Mouse (Mus musculus): ENCODE measurements around the gene Rer1. TPM values are rescaled to one million over a fixed set of nuclear protein-coding genes. Genes with fewer than 3 reads are reported as not detected.
"Not testable (repeated sequence)": the region's sequence is repeated elsewhere in the genome, so short reads cannot be mapped to it uniquely, and the experiment has no call there.

Rer1 gene
- polyA plus RNA-seq, 1 experiment from 2014 or later, result 184 TPM

GRCm38 (mm10) chr4:155116607-155117006, 30.4 kb upstream of the Rer1 start:
- no peak for DNase-seq (ENCODE audit: low spot score)

GRCm38 (mm10) chr4:155113766-155114410, 27.7 kb upstream of the Rer1 start:
- no peak for DNase-seq (ENCODE audit: low spot score)

GRCm38 (mm10) chr4:155109471-155109870, 23.3 kb upstream of the Rer1 start:
- no peak for DNase-seq (ENCODE audit: low spot score)

- DNase-seq (ENCODE audit: low spot score), result no peak
These were observed 21.7 kb upstream of the Rer1 start for GRCm38 (mm10) chr4:155107886-155108285.

- DNase-seq (ENCODE audit: low spot score), result no peak
These were observed 12.4 kb upstream of the Rer1 start for GRCm38 (mm10) chr4:155098572-155098971.

- DNase-seq (ENCODE audit: low spot score), result no peak
These were observed 11.3 kb upstream of the Rer1 start for GRCm38 (mm10) chr4:155097452-155097851.

- DNase-seq (ENCODE audit: low spot score), result no peak
These were observed 9.8 kb upstream of the Rer1 start for GRCm38 (mm10) chr4:155095967-155096366.

GRCm38 (mm10) chr4:155095238-155095900, 9.2 kb upstream of the Rer1 start:
- DNase-seq (ENCODE audit: low spot score), result peak; percentile 88

GRCm38 (mm10) chr4:155094565-155094964, 8.4 kb upstream of the Rer1 start:
- DNase-seq (ENCODE audit: low spot score), result peak; percentile 60

- no peak for DNase-seq (ENCODE audit: low spot score)
These were observed 7.4 kb upstream of the Rer1 start for GRCm38 (mm10) chr4:155093431-155094149.

GRCm38 (mm10) chr4:155092718-155093430, 6.7 kb upstream of the Rer1 start:
- DNase-seq (ENCODE audit: low spot score), result no peak

GRCm38 (mm10) chr4:155090688-155091449, 4.7 kb upstream of the Rer1 start:
- no peak for DNase-seq (ENCODE audit: low spot score)

- no peak for DNase-seq (ENCODE audit: low spot score)
These were observed 4.0 kb upstream of the Rer1 start for GRCm38 (mm10) chr4:155090147-155090546.

- no peak for DNase-seq (ENCODE audit: low spot score)
These were observed 3.1 kb upstream of the Rer1 start for GRCm38 (mm10) chr4:155089241-155089640.

GRCm38 (mm10) chr4:155085206-155086107, 725 bp downstream of the Rer1 start:
- DNase-seq (ENCODE audit: low spot score), result peak; percentile 22

- DNase-seq (ENCODE audit: low spot score), result no peak
These were observed 1.8 kb downstream of the Rer1 start for GRCm38 (mm10) chr4:155084351-155084750.

GRCm38 (mm10) chr4:155083553-155083952, 2.6 kb downstream of the Rer1 start:
- DNase-seq (ENCODE audit: low spot score), result no peak

GRCm38 (mm10) chr4:155079666-155080065, 6.5 kb downstream of the Rer1 start:
- no peak for DNase-seq (ENCODE audit: low spot score)

GRCm38 (mm10) chr4:155078808-155079207, 7.4 kb downstream of the Rer1 start:
- not testable (repeated sequence) for DNase-seq (ENCODE audit: low spot score)

- DNase-seq (ENCODE audit: low spot score), result no peak
These were observed 9.5 kb downstream of the Rer1 start for GRCm38 (mm10) chr4:155076677-155077076.
